Mouse (Mus musculus) small intestine, adult 2 months (tissue): Measurements from ENCODE around the gene Izumo2. TPM values are rescaled to one million over a fixed set of nuclear protein-coding genes. Genes with fewer than 3 reads are reported as not detected.
"Not testable (repeated sequence)": the region's sequence is repeated elsewhere in the genome, so short reads cannot be mapped to it uniquely, and the experiment has no call there.

Experiments used
- H3K27ac ChIP-seq: fragments of 200-500 bp; 2 replicates; pipeline ENCODE4 v1.5.1; 2012; ENCODE audit warnings: low read depth, low read length, control low read depth, inconsistent platforms; ENCODE audit not compliant: insufficient read depth
- H3K27me3 ChIP-seq: fragments of 200-500 bp; 2 replicates; pipeline ENCODE4 v1.6.1; 2012; ENCODE audit warnings: mild to moderate bottlenecking, moderate library complexity, low read length, inconsistent platforms; ENCODE audit not compliant: control insufficient read depth, insufficient read depth
- H3K36me3 ChIP-seq: fragments of 200-500 bp; 2 replicates; pipeline ENCODE4 v1.6.1; 2012; ENCODE audit warnings: mild to moderate bottlenecking, low read length, control low read depth, inconsistent platforms; ENCODE audit not compliant: control insufficient read depth, insufficient read depth
- H3K4me1 ChIP-seq: fragments of 200-500 bp; 2 replicates; pipeline ENCODE4 v1.6.1; 2012; ENCODE audit warnings: low read length, inconsistent platforms, mixed read lengths; ENCODE audit not compliant: control insufficient read depth, insufficient read depth, insufficient read length
- H3K4me3 ChIP-seq: fragments of 200-500 bp; 2 replicates; pipeline ENCODE4 v1.5.1; 2012; ENCODE audit warnings: low read depth, mild to moderate bottlenecking, control low read depth, inconsistent platforms, low read length, moderate library complexity
- CTCF ChIP-seq: fragments of 200-500 bp; IDR thresholded peaks from 2 replicates; pipeline ENCODE4 v1.5.1; 2012; ENCODE audit warnings: low read depth, mild to moderate bottlenecking, control low read depth, inconsistent platforms, low read length, moderate library complexity, mixed read lengths; ENCODE audit not compliant: insufficient replicate concordance, insufficient read length; ENCODE audit errors: extremely low read depth
- POLR2A ChIP-seq: fragments of 200-500 bp; IDR thresholded peaks from 2 replicates; pipeline ENCODE4 v1.6.1; 2012; ENCODE audit warnings: low read depth, mild to moderate bottlenecking, control low read depth, inconsistent platforms, low read length, moderate library complexity
- WGBS: fragments of 180-500 bp; shearing (Covaris S2); methylation state at CpG from one replicate; pipeline ENCODE4 v1.1.7; 2018; 5-methylcytosine and 5-hydroxymethylcytosine counted together
- polyA plus RNA-seq: library from polyadenylated mRNA; depleted of rRNA; stranded (reverse); fragments of >200 nt; gene quantifications from 2 replicates; pipeline ENCODE4 v1.2.3, GENCODE M21; 2012

Gene Izumo2
- polyA plus RNA-seq, 1 experiment = not detected

DNA sequence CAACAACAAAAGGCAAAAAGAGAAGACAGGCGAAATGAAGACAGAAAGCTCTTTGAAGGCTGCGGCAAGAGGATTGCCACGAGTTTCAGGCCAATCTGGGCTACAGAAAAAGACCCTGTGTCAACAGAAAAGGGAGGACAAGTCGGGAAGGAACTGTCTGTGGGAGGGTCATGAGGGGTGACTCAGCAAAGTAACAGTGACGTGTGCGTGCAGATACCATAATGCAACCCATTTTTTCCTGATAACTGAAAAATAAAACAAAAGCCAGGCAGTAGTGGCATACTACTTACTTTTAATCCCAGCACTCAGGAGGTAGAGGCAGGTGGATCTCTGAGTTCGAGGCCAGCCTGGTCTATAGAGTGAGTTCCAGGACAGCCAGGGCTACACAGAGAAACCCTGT lies 10.6 kb upstream of the Izumo2 start:
- H3K4me1 ChIP-seq = peaks cover 24% of the 10 kb centered on the region
- TF ChIP-seq CTCF (no peak), POLR2A (no peak)
- no peak overlapping the region for H3K4me3 ChIP-seq
- H3K27me3 ChIP-seq = no peaks in the 10 kb centered on the region
- H3K27ac ChIP-seq = no peak overlapping the region
- H3K36me3 ChIP-seq = no peaks in the 10 kb centered on the region
- 60% methylated on average over 7 of the region's 7 CpGs for WGBS

DNA sequence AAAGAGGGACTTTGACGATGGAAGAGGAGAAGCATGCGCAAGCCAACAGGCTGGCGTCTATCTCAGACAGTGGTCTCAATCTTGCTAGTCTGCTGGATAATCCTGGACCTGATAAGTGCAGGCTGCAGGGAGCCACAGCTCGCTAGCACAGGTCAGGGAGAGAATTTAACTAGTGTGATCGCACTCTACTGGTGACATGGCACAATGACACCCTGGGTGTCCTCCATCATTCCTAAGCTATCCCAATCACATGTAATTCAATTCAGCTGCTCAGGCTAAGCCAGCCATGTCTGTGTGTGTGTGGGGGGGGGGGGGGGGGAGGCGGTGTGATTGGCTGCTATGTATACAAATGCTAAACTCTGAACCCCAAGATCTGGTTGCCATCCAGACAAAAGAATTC lies 6.6 kb upstream of the Izumo2 start:
- peak; percentile 59; the same call in 1 of the 2 replicates for TF ChIP-seq CTCF
- no peak for TF ChIP-seq POLR2A
- no peak overlapping the region for H3K4me3 ChIP-seq
- WGBS = 12% methylated on average over 6 of the region's 6 CpGs

DNA sequence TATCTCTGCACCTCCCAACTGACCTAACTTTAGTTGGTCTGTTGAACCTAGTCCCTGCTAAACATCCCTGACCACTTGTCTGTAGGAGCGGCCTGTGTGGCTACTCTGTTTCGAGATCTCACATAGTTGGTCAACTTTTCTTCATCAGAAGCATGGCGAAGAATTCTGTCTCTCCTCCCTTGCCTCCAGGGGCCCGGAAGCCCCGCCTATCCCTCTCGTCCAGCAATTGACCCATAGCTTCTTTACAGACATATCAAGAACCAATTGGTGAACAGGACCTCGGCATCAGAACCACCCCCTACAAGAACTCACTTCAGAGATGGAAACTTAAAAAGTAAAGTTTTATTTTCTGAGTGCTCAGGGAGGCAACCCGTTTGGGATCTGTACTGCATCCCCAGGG lies 5.6 kb upstream of the Izumo2 start:
- no peak overlapping the region for H3K27ac ChIP-seq
- WGBS = 81% methylated on average over 8 of the region's 8 CpGs
- no peaks in the 10 kb centered on the region for H3K27me3 ChIP-seq
- H3K36me3 ChIP-seq = no peaks in the 10 kb centered on the region
- TF ChIP-seq CTCF (no peak), POLR2A (no peak)
- H3K4me3 ChIP-seq = no peak overlapping the region
- H3K4me1 ChIP-seq = no peaks in the 10 kb centered on the region

More for the DNA sequence above, 6.6 kb upstream of the Izumo2 start:
- H3K27me3 ChIP-seq = no peaks in the 10 kb centered on the region
- peaks cover 7% of the 10 kb centered on the region for H3K4me1 ChIP-seq
- no peaks in the 10 kb centered on the region for H3K36me3 ChIP-seq
- H3K27ac ChIP-seq = no peak overlapping the region

DNA sequence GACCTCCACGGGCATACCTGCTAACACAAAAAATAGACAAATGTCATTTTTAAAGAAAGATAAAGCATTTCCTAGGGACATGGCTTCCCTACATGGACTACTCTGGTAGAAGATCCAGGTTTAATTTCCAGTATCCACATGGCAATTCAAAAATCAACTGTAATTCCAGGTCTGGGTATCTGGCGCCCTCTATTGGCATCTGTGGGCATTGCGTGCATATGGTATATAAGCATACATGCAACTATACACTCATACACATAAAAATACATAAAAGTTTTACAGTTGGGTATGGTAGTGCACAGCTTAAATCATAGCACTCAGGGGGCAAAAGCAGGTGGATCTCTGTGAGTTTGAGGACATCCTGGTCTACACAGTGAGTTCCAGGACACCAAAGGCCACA lies 4.2 kb upstream of the Izumo2 start:
- H3K27ac ChIP-seq = no peak overlapping the region
- H3K36me3 ChIP-seq = no peaks in the 10 kb centered on the region
- H3K4me1 ChIP-seq = no peaks in the 10 kb centered on the region
- no peaks in the 10 kb centered on the region for H3K27me3 ChIP-seq
- WGBS = 56% methylated on average over 3 of the region's 3 CpGs
- H3K4me3 ChIP-seq = no peak overlapping the region
- TF ChIP-seq POLR2A (no peak), CTCF (no peak)

DNA sequence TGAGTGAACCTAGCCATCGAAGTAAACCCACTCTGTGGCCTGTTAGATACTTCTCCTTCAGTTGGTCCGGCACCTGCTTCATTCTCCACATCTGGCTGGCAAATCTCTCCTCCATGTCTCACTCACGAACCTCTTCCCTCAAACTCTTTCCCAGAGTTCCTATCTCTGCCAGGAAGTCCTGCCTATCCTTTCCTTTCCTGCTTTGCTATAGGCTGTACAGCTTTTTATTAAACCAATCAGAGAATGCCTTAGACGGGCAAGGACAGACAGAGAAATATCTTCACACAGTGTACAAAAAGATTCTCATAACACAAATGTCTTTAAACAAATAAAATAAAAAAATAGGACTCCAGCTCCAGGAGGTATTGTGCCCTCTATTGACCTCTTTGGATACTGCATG lies 3.5 kb upstream of the Izumo2 start:
- TF ChIP-seq POLR2A (no peak), CTCF (no peak)
- no peaks in the 10 kb centered on the region for H3K36me3 ChIP-seq
- H3K27ac ChIP-seq = no peak overlapping the region
- no peak overlapping the region for H3K4me3 ChIP-seq
- 86% methylated on average over 4 of the region's 4 CpGs for WGBS
- no peaks in the 10 kb centered on the region for H3K4me1 ChIP-seq
- no peaks in the 10 kb centered on the region for H3K27me3 ChIP-seq

DNA sequence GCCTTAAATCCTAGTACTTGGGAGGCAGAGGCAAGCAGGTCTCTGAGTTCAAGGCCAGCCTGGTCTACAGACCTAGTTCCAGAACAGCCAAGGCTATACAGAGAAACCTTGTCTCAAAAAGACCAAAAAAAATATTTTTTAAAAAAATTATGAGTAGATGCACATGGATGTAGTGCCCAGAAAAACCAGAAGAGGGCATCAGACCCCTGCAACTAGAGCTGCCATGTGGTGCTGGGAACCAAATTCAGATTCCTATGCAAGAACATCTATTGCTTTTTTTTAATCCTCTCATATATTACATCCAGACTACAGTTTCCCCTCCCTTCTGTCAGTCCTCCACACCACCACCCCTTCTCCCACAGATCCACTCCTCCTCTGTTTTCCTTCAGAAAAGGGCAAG lies 2.2 kb upstream of the Izumo2 start:
- Histone ChIP-seq H3K4me1 (no peaks in the 10 kb centered on the region), H3K36me3 (no peaks in the 10 kb centered on the region), H3K4me3 (no peak overlapping the region), H3K27ac (no peak overlapping the region), H3K27me3 (no peaks in the 10 kb centered on the region)
- TF ChIP-seq CTCF (no peak), POLR2A (no peak)

DNA sequence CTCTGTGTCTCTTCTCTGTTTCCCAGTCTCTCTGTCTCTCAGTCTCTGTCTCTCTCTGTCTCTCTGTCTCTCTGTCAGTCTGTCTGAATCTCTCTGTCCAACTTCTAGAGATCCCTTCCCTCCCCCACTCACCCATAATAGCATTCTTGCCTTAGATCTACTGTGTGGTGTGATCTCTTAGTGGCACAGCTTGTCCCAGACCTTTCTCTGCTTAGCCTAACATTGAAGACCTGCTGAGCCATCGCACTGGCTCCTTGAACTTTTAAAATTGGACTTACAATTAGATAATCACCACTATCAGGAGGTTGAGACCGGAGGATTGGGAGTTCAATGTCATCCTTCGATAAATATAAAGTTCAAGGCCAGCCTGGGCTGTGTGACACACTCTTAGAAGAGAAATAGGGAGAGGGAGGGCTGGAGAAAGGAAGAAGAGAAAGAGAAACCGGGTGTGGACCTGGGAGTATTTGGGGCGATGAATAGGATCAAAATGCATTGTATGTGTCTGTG lies 1.3 kb upstream of the Izumo2 start:
- no peak overlapping the region for H3K4me3 ChIP-seq
- H3K27ac ChIP-seq = no peak overlapping the region
- TF ChIP-seq POLR2A (no peak), CTCF (no peak)
- H3K4me1 ChIP-seq = no peaks in the 10 kb centered on the region
- no peaks in the 10 kb centered on the region for H3K36me3 ChIP-seq
- H3K27me3 ChIP-seq = no peaks in the 10 kb centered on the region
- WGBS = 82% methylated on average over 5 of the region's 5 CpGs

DNA sequence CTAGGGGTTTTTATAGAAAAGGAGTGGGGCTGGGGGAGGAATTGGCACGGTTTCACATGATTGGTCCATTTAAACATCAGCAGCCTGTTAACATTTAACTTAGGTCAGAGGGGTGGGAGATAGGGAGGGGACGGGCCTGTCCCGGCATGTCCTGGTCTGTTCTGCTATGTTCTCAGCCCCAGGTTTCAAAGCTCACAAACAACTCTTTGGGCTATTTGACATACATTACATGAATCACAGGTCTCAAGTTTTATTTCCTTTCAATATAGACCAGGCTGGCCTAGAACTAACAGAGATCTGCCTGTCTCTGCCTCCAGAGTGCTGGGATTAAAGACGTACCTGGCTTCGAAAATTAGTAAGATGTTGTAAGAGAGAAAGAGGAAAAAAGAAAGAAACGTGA lies 449 bp upstream of the Izumo2 start:
- not testable (repeated sequence) for H3K4me1 ChIP-seq, H3K36me3 ChIP-seq, H3K27me3 ChIP-seq, H3K4me3 ChIP-seq, H3K27ac ChIP-seq
- WGBS = 82% methylated on average over 6 of the region's 6 CpGs
